Mouse (Mus musculus): ENCODE measurements around the gene Gon7. TPM values are rescaled to one million over a fixed set of nuclear protein-coding genes. Genes with fewer than 3 reads are reported as not detected.

Gon7 gene
- total RNA-seq, 2 experiments from 2014 or later, result 6.7 to 7.4 TPM

DNA sequence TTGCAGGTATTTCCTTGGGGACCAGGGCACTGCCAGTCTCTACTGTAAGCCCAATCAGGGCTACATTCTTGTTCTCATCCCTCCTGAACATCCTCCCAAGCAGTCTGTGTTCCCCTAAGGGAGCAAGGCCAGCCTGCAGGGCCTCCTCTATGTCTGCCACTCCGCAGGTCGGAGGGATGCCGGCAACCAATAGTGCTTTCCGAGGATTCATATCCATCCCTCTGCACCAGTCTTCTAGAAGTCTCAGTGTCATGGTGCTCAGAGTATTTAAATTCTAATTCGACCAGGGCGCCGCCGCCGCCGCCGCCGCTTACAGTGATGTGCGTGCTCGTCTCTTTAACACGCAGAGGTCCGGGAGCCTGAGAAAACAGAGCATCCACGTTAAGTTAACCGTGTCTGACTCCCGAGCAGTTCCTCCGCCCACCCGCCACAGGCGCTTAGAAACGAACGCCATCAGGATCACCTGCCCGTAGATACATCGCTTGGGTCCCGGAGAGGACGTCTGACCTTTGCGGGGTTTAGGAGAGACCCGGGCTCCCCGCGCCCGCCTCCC, 14.5 kb downstream of the Gon7 start:
- DNase-seq, result no peak

DNA sequence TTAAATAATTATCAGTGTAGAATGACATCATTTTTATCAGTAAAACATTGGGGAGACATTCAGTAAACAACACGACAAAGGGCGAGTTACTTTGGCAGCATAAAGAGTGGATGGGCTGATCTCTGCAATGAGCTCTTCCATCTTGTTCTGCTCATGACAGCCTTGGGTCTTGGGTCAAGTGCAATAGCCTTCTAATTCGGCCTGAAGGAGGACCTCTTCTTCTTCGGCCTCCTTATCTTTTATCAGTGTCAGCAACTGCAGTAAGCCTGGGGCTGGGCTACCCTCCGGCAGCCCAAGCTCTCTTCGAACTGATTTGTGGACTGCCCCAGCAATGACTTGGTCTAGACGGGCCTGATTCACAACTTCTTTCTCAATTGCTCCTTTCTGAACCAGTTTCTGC, 15.5 kb downstream of the Gon7 start:
- DNase-seq, result no peak

DNA sequence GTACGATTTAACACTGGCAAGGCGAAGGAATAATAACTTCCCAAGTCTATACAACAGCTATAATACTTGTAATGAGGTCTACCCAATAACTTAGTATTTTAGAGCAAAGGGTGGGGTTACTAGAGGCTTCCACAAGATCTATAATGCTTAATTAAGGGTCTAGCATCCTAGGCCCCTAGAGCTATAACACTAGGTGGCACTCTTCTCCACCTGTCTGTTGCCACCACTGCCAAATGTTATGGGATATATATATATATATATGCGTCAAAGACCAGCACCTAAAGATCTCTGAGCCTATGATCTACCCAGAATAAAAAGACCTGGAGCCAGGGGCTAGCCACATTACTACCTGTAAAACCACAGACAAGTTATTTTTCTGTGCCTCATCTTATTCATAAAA, 17.3 kb downstream of the Gon7 start:
- DNase-seq, result no peak

DNA sequence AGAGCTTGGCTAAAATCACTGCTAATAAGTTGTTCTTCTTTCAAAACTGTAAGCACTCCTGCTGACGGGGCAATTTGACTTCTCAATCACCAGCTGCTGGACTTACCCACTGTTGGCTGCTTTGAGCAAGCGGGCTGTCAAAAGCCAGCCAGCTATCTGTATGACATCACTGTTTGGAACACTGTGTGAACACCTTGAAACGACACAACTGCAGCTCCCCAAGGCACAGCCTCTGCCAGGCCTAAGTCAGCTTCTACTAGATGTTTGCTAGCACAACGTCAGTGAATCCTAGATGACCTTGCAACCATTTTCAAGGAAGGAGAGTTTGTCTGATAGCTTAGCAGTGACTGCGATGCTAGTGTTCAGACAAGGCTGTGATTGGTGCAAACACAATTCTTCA, 18.5 kb downstream of the Gon7 start:
- no peak for DNase-seq

DNA sequence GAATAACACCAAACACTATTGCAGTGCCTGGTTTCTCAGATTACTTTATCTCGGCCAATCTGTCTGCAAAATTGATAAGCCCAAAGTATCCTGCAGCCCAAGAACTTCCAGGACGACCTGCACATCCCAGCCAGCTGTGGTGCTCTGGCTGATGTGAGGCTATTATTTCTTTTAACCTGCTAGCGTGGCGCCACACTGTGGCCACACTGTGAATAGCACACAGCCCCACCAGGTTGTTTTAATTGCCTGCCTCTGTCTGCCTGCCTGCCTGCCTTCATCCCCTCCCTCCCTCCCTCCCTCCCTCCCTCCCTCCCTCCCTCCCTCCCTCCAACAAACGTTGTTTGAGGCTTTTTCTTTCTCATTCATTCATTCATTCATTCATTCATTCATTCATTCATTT, 24.2 kb downstream of the Gon7 start:
- peak; percentile 69 for DNase-seq

DNA sequence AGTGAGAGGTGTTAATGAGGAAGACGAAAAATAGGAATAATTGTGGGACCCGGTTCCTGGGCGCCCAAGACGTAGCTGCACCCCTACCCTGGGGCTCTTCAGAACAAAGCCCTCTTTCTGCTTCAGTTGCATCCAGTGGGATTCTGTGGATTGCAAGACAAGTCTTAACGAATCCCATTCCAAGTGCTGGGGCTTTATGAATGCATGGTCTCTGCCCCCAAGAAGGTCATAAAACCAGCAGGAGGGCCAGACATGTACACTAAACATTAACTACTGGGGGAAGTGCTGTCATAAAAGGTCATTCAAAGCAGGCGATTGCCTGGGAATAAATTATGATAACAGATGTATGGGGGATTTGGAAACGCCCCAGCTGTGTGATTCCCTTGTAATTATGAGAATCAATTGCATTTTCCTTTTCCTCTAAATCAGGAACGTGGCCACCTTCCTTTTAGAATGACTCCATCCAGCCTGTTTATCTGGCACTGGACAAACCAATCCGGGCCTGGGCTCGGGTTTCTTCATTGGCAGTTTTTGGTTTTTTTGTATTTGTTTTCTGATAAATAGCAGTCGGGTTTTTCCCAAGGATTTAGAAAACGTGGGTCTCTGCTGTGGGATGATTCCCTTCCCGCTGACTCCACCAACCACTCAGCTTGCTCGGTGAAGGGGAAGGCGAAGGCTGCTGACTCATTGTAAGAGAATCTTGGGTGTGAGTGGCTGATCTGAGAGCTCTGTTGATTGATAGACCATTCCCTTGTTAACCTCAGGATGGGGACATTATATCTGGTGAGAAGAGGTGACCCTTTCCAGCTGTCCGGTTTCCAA, 26.6 kb downstream of the Gon7 start:
- no peak for DNase-seq

DNA sequence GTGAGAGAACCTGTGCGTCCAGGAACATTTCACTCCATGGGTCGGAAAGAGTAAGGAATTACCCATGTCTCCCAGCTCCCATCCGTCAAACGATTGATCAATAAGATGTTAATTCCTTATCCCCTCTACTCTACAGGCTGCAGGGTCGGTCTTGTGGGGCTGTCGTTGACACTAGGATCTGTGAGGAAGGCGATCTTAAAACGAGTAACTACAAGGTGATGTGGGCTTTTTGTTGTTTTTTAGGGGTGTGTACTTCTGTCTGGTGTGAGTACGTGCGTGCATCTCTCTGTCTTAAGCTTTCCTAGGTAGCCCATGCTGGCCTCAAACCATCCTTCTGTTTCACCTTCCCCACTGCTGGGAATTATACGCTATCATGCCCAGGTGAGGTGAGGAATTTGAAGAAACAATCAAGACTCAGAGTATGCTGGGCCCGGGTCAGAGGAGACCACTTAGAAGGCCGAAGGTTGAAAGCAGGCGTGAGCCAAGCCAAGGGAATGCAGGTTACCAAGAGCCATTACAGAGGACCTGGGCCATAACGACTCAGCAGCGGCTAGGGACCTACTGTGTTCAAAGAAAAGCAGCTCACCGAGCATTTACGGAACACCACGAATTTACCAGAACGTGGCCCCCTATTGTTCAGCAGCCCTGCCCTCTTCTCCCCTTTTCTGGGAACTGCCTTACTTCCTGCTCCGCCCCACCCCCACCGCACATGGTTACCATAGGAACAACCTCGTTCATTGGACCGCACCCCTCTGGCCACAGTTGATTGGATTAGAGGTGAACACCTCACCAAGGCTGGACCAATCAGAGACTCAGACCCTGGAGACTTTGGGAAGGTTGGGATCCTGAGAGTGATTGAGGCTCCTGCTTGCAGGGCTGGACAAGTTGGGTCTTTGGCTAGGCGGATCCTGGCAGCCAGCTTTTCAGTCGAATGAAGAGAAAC, 27.5 kb downstream of the Gon7 start:
- DNase-seq, result peak; percentile 26

DNA sequence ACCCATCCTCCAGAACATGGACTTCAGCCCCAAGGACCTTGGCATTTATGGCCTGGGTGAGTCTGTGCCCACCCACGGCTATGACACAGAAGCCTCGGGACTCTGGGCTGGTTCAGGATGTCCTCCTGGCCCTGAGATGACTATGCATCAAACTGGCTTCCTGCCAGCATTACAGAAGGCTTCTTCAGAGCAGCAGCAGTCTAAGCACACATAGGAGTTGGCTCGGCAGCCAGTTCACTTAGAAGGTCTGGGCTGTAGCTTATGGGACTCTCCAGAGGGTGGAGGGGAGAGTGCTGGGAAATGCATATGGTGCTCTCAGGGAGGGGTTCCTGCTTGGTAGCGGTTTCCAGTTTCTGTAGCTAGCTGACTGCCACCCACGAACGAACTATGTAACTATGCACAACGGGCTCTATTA, 31.8 kb downstream of the Gon7 start:
- no peak for DNase-seq

DNA sequence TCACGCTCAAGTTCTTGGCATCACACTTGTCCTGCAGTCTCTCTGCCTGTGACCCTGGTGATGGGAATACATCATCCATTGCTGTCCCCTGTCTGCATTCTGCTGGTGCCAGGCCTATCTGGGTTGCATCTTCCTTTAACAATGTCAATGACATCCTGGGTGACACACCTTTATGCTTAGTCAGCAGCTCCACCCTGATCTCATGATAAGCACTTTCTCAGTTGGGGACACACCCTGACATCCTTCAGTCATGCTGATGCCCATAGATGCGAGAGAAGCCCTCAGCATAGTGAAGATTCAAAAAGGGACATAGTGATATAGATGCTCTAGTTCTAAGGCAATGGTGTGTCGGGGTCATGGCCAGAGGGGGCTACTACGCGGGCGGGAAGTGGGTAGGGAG, 32.5 kb downstream of the Gon7 start:
- DNase-seq, result no peak

DNA sequence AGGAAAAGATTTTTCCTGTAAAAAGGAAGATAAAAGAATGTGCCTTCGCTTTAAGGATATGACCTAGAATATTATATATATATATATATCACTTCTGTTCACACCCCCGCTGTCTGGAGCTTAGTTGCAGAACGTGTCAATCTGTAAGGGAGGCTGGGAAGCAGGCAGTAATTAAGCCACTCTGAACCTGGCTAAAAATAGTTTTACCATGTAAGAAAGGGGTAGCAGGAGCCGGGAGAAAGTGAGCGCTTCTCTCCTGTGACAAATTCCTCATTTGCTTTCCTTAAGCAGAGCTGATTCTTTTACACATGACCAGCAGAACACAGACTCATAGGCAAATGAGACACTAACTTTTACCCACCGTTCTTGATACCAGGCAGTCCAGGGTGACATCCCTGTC, 33.7 kb downstream of the Gon7 start:
- no peak for DNase-seq

DNA sequence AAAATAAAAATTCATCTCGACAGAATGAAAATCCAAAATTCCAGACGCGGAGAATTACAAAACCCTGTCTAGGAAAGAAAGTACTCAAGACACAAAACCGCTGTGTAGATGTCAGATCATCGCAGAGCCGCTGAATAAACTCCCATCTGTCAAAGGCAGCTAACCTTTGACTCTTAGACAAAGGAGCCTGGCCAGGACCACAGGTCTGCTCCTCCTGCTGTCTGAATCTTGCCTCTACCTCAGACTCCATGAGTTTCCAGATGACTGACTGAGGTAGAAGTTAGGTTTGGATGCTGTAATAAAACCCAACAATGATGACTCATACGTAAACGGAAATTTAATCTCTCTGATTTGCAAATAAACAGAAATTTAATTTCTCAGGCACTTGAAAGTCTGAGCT, 34.6 kb downstream of the Gon7 start:
- no peak for DNase-seq

DNA sequence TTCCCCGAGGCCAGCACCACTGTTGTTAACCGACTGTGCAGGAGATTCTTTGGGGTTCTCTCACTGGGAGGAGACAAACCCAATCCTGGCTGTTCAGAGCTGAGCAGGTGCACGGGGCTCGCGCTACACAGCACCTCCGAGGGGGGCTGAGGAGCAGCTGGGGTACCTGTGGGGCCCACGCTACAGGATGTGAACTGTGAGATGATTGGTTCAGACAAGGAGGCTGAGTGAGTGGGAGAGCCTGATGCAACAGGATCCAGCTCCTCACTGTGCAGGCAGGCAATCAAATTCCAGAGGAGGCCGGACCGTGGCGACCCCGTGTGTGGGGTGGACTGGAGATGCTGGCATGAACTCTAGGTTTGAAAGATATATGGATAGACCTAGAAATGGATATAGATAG, 35.2 kb downstream of the Gon7 start:
- no peak for DNase-seq

DNA sequence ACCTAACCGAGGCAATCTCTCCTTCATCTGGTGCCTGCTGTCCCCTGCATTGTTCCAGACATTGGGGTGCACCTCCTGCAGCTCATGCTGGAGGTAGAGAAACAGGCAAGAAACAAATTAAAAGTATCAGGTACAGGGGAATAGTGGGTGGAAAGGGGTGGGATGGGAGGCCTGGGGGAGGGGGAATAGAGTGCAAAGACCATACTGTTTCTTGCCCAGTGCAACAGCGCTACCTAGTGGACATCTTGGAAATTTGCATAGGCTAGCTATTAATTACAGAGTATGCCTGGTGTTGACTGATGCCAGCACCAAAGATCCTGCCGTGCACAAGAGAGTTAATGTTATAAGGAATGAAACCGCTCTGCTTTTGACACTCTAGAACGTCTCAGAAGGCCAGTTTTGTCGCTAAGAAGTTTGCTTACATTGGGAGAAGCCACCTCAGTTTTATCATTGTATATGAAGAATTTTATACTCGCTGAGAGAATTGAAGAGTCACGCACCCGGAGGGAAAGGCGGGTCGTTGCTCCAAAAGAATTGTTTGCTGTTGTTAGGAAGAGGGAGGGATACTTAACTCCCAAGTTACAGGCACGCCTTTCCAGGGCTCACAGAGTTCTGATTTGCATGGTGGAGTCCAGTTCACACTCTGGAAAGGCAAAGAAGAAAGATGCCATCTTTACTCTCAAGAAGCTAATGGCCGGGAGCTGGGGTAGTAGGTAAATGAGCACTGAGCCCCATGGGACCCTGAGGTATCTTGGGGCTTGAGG, 37.9 kb downstream of the Gon7 start:
- DNase-seq, result peak; percentile 29

DNA sequence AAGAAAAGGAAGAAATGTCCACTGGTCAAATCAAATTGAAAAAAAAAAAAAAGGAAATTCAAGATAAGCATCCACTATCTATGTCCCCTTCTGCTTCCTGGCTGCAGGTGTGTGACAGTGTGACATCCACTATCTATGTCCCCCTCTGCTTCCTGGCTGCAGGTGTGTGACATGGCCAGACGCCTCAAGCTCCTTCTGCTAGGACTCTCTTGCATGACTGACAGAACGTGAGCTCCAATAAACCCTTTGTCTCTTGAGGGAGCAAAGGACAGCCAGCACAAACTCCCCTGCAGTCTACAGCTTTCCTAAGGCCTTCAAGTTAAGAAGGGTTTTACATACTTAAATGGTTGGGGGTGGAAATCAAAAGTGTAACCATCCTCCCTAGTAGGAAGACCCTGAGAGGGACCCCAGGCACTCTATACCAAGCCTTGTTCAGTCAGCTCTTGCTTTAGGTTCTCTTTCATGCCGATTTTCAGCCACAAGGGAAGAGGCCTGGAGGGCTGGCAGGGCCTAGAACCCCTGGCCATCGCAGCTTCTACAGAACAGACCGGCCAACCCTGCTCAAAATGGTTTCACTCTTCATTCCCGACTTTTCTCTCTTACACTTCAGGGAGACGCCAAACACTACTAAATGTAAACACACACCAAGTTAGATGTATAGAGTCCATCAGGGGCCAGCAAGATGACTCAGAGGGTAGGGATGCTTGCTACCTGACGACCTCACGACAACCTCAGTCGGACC, 42.8 kb downstream of the Gon7 start:
- DNase-seq, result no peak

DNA sequence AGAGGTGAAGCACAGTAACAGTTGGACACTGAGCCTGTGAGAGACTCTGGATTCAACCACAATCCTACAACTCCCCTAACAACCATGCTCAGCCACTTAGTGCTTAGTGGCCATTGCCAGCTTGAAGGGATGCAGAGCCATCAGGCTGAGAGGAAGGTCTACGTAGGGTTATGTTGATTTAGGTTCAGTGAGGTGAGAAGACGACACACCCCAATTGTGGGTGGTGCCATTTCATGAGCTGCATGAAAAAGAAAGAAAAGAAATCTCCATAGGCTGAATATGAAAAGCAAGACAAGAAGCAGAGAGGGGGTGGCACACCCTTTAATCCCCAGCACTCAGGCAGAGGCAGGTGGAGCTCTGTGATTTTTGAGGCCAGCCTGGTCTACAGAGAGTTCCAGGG, 43.5 kb downstream of the Gon7 start:
- DNase-seq, result no peak

DNA sequence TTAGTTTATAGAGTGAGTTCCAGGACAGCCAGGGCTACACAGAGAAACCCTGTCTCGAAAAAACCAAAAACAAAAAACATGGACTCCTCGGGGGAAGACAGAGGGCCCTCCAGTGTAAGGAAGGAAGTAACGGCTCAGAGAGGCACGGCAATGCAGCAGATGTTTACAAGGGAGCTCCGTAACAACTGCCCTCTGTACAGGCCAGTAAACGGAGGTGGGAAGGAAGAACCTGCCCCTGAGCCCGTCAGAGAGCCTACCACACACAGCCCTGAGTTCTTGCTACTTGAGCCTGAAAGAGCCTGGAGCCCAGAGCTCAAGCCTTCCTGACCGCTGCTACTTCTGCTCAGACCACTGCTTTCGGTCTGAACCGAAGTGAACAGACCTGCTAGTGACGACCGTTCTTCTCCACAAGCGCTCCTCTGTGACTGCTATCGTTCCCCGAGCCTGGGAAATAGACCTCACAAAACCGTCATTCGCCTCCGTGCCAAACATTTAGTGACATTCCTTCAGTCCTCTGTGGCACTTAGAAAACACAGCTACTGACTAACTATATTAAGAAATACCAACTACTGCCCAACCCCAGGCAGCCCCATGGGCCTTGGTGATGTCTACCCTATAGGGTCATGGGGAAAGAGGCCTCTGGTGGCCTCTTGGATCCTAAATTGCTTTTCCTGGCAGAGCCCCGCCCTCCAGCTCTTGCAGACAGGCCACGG, 44.3 kb downstream of the Gon7 start:
- DNase-seq, result no peak

DNA sequence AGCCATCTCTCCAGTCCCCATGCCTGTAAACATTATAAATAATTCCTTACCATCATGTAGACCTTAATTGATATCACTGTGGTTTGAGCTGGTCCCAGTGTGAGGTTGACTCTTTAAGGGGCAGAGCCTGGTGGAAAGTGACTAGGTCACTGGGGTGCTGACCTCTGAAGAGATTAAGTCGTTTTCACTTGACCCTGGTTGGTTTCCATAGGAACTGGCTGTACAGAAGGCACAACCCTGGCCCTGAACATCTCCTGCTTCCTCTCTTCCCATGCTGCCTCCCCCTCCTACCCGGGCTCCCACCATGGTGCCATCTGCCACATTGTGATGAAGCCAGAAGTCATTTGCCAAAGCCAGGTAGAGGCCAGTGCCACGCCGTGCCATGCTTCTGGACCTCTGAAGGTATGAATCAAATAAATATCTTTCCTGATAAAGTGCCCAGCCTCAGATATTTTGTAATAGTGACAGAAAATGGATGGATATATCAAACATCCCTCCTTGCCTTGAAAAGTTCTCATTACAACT, 46.7 kb downstream of the Gon7 start:
- no peak for DNase-seq

DNA sequence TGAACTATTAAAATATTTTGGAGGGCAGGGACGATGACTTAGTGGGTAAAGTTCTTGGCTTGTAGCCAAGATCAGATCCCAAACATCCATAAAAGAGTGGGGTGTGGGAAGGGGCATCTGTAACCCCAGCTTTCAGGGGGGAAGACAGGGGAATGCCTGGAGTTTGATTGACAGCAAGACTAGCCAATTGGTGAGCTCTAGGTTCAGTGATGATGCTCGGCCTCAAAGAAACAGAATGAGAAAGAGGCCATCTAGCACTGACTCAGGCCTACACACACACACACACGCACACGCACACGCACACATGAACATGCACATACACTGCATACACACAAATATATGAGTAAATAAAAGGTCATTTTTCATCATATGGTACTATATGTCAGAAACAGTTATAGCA, 47.7 kb downstream of the Gon7 start:
- no peak for DNase-seq

DNA sequence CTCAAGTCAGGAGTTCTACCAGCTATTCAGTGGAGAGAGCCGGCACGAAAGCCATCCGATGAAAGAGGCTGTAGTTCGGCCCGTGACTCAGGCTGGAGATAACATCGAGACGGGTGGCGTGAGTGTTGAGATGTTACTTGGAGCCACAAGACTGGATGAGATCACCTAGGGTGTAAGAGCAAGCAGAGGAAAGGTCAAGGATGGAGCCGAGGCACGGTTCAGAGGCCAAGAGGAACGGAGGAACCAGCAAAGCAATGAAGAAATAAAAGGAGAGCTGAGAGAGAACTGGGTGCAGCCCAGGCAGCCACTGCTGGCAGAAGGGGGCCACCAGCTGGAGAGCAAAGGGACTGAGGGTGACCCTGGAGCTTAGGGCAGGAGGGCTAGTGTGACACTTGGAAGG, 49.4 kb downstream of the Gon7 start:
- no peak for DNase-seq

DNA sequence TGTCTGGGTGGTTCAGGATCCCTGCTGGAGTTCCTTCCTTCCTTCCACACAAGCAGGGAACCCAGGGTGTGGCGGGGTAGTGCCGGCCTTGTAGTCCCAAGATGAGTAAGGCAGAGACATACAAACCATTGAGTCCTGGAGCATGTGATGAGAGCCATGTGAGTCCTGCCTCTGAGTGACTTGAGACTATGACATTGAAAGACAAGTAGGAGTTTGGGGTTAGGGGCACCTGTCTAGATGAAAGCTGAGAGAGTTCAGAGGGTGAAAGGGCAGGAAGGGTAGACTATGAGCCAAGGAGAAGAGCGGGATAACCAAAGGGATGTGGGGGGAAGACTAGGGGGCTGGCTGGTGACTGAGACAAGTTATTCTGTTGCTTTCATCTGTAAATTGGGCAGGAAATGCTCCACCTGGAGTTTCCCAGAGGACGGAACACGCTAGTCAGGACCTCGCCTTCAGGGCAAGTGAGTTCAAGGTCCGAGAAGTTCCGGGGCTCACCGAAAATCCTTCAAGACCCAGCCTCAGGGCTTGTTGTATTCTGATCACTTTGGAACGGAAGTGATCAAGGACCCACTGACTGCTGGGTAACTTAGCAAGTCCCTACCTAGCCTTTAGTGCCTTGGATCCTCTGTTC, 50.7 kb downstream of the Gon7 start:
- no peak for DNase-seq

Measured in gastrocnemius, postnatal 10 days (tissue).